Mouse (Mus musculus): Measurements from ENCODE around the gene Irf1. TPM values are rescaled to one million over a fixed set of nuclear protein-coding genes. Genes with fewer than 3 reads are reported as not detected.

The Irf1 gene
- 52.5 and 64.9 TPM in 2 replicates for polyA plus RNA-seq (2015; fragmentation: Nextera tagmentation; extraction: Ambion mirVana)

- 0% methylated on average over 40 of the region's 40 CpGs for WGBS
- DNase-seq (ENCODE audit: low spot score) (peak; percentile 98), ATAC-seq (peak; percentile 96)
- H3K27me3 ChIP-seq (replicated peaks; ENCODE audit: insufficient read depth, low read length) = no peaks in the 10 kb centered on the region
- peak within 1 kb of the TSS; percentile 98 for H3K27ac ChIP-seq (ENCODE audit: low read length)
- peak within 1 kb of the TSS; percentile 68 for H3K4me2 ChIP-seq (replicated peaks; ENCODE audit: low read depth, low read length)
- H3K9ac ChIP-seq (replicated peaks; ENCODE audit: low read depth) = peak within 1 kb of the TSS; percentile 92
- no peak for TF ChIP-seq CTCF (IDR thresholded peaks at IDR 0.05)
- no peak for TF ChIP-seq EP300 (IDR thresholded peaks at IDR 0.05)
- H3K4me1 ChIP-seq (ENCODE audit: insufficient read depth, low read depth, low read length) = peaks cover 14% of the 10 kb centered on the region
- H3K36me3 ChIP-seq (ENCODE audit: insufficient read depth, low read length) = peaks cover 8% of the 10 kb centered on the region; the same call in 1 of the 2 replicates
- H3K9me3 ChIP-seq (ENCODE audit: low read length) = no peaks in the 10 kb centered on the region
- peak within 1 kb of the TSS; percentile 82 for H3K4me3 ChIP-seq (ENCODE audit: low read depth, low read length)
Measured at GRCm38 (mm10) chr11:53769760-53770124, at the start of gene Irf1. Gene Irf1 (plus strand): TSS chr11:53770014.

DNA sequence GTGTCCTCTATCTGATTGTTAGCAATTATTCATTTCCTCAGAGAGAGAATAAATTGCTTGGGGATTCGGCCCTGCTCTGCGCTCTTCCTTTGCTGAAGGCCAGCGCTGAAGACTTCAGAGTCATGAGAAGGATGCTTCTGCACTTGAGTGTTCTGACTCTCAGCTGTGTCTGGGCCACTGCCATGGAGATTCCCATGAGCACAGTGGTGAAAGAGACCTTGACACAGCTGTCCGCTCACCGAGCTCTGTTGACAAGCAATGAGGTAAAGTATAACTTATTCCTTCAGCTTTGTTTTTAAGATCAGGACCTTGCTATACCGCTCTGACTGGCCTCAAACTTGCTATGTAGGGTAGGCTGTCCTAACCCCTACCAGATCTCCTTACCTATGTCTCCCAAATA lies 49.1 kb upstream of the Irf1 start, which contains the start of gene Il5:
TSS of gene Il5 (plus strand) at position 80 of the 400 bp plus-strand sequence.
- TF ChIP-seq CTCF (IDR thresholded peaks at IDR 0.05) (no peak), EP300 (IDR thresholded peaks at IDR 0.05) (no peak)
- no peak for DNase-seq (ENCODE audit: low spot score)

DNA sequence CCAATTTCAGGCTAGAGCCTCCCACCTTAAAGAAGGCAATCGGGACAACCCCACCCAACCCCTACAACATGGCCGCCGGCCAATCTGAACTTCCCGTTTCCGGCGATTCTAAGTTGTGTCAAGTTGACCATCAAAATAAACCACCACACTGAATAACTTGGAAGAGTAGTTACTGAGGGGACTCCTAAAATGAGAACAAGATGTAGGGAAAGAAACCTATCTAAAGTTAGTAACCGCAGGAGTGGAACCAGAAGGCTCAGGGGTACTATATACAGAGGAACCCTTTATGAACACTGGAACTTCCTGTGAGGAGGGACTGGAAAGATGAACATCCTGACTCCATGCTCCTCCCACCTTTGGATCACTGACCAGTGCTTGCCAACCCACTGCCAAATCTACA lies 38.4 kb upstream of the Irf1 start:
- DNase-seq (ENCODE audit: low spot score) (no peak), ATAC-seq (no peak)
- Histone ChIP-seq H3K27me3 (replicated peaks; ENCODE audit: insufficient read depth, low read length) (no peaks in the 10 kb centered on the region), H3K4me2 (replicated peaks; ENCODE audit: low read depth, low read length) (no peak overlapping the region), H3K9me3 (ENCODE audit: low read length) (no peaks in the 10 kb centered on the region), H3K4me1 (ENCODE audit: insufficient read depth, low read depth, low read length) (no peaks in the 10 kb centered on the region), H3K36me3 (ENCODE audit: insufficient read depth, low read length) (no peaks in the 10 kb centered on the region), H3K27ac (ENCODE audit: low read length) (no peak overlapping the region), H3K9ac (replicated peaks; ENCODE audit: low read depth) (no peak overlapping the region), H3K4me3 (ENCODE audit: low read depth, low read length) (no peak overlapping the region)
- WGBS = 94% methylated on average over 7 of the region's 7 CpGs
- TF ChIP-seq CTCF (IDR thresholded peaks at IDR 0.05) (no peak), EP300 (IDR thresholded peaks at IDR 0.05) (no peak)

More for the DNA sequence above, 49.1 kb upstream of the Irf1 start, which contains the start of gene Il5:
- Histone ChIP-seq H3K9me3 (ENCODE audit: low read length) (no peaks in the 10 kb centered on the region), H3K9ac (replicated peaks; ENCODE audit: low read depth) (no peak within 1 kb of the TSS), H3K4me3 (ENCODE audit: low read depth, low read length) (no peak within 1 kb of the TSS), H3K4me1 (ENCODE audit: insufficient read depth, low read depth, low read length) (no peaks in the 10 kb centered on the region), H3K4me2 (replicated peaks; ENCODE audit: low read depth, low read length) (no peak within 1 kb of the TSS), H3K27me3 (replicated peaks; ENCODE audit: insufficient read depth, low read length) (no peaks in the 10 kb centered on the region), H3K27ac (ENCODE audit: low read length) (no peak within 1 kb of the TSS), H3K36me3 (ENCODE audit: insufficient read depth, low read length) (no peaks in the 10 kb centered on the region)
- WGBS = 77% methylated on average over 6 of the region's 6 CpGs
- no peak for ATAC-seq

GRCm38 (mm10) chr11:53732244-53732643 lies 37.6 kb upstream of the Irf1 start:
- no peak overlapping the region for H3K4me3 ChIP-seq (ENCODE audit: low read depth, low read length)
- no peak overlapping the region for H3K4me2 ChIP-seq (replicated peaks; ENCODE audit: low read depth, low read length)
- no peak overlapping the region for H3K27ac ChIP-seq (ENCODE audit: low read length)
- H3K9me3 ChIP-seq (ENCODE audit: low read length) = no peaks in the 10 kb centered on the region
- H3K9ac ChIP-seq (replicated peaks; ENCODE audit: low read depth) = no peak overlapping the region
- TF ChIP-seq EP300 (IDR thresholded peaks at IDR 0.05) = no peak
- no peaks in the 10 kb centered on the region for H3K4me1 ChIP-seq (ENCODE audit: insufficient read depth, low read depth, low read length)
- DNase-seq (ENCODE audit: low spot score) (no peak), ATAC-seq (no peak)
- no peaks in the 10 kb centered on the region for H3K36me3 ChIP-seq (ENCODE audit: insufficient read depth, low read length)
- 82% methylated on average over 8 of the region's 8 CpGs for WGBS
- H3K27me3 ChIP-seq (replicated peaks; ENCODE audit: insufficient read depth, low read length) = no peaks in the 10 kb centered on the region

DNA sequence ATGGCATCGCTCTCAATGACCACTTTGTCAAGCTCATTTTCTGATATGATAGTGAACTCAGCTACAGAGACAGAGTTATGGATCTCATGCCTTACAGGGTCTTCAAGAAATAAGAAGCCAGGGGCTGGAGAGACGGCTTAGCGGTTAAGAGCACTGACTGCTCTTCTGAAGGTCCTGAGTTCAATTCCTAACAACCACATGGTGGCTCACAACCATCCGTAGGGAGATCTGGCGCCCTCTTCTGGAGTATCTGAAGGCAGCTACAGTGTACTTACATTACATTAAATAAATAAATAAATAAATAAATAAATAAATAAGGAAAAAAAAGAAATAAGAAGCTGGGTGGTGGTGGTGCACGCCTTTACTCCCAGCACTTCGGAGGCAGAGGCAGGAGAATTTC lies 36.0 kb upstream of the Irf1 start:
- no peaks in the 10 kb centered on the region for H3K36me3 ChIP-seq (ENCODE audit: insufficient read depth, low read length)
- no peaks in the 10 kb centered on the region for H3K4me1 ChIP-seq (ENCODE audit: insufficient read depth, low read depth, low read length)
- no peak overlapping the region for H3K27ac ChIP-seq (ENCODE audit: low read length)
- H3K9ac ChIP-seq (replicated peaks; ENCODE audit: low read depth) = no peak overlapping the region
- DNase-seq (ENCODE audit: low spot score) = no peak
- ATAC-seq = no peak
- TF ChIP-seq EP300 (IDR thresholded peaks at IDR 0.05) (no peak), CTCF (IDR thresholded peaks at IDR 0.05) (peak; percentile 29)
- WGBS = 79% methylated on average over 7 of the region's 7 CpGs
- H3K4me2 ChIP-seq (replicated peaks; ENCODE audit: low read depth, low read length) = no peak overlapping the region
- H3K27me3 ChIP-seq (replicated peaks; ENCODE audit: insufficient read depth, low read length) = no peaks in the 10 kb centered on the region
- no peak overlapping the region for H3K4me3 ChIP-seq (ENCODE audit: low read depth, low read length)
- no peaks in the 10 kb centered on the region for H3K9me3 ChIP-seq (ENCODE audit: low read length)

- 78% methylated on average over 2 of the region's 2 CpGs for WGBS
- H3K4me2 ChIP-seq (replicated peaks; ENCODE audit: low read depth, low read length) = no peak overlapping the region
- DNase-seq (ENCODE audit: low spot score) (no peak), ATAC-seq (no peak)
- H3K9me3 ChIP-seq (ENCODE audit: low read length) = no peaks in the 10 kb centered on the region
- H3K4me1 ChIP-seq (ENCODE audit: insufficient read depth, low read depth, low read length) = no peaks in the 10 kb centered on the region
- TF ChIP-seq EP300 (IDR thresholded peaks at IDR 0.05) (no peak), CTCF (IDR thresholded peaks at IDR 0.05) (no peak)
- no peaks in the 10 kb centered on the region for H3K27me3 ChIP-seq (replicated peaks; ENCODE audit: insufficient read depth, low read length)
- no peak overlapping the region for H3K27ac ChIP-seq (ENCODE audit: low read length)
- no peak overlapping the region for H3K9ac ChIP-seq (replicated peaks; ENCODE audit: low read depth)
- no peaks in the 10 kb centered on the region for H3K36me3 ChIP-seq (ENCODE audit: insufficient read depth, low read length)
- H3K4me3 ChIP-seq (ENCODE audit: low read depth, low read length) = no peak overlapping the region
Measured at GRCm38 (mm10) chr11:53734431-53734830, 35.4 kb upstream of the Irf1 start.
